Mouse (Mus musculus) c-Kit-positive CD71-negative TER-119-negative erythroid progenitor cells, embryonic 14.5 days (primary cell): ENCODE data around the gene Fxyd7.

Experiments used
- DNase-seq: peaks from one replicate; pipeline ENCODE4 v3.0.0-alpha.2; 2013; ENCODE audit warnings: low read depth

Fxyd7 gene

DNA sequence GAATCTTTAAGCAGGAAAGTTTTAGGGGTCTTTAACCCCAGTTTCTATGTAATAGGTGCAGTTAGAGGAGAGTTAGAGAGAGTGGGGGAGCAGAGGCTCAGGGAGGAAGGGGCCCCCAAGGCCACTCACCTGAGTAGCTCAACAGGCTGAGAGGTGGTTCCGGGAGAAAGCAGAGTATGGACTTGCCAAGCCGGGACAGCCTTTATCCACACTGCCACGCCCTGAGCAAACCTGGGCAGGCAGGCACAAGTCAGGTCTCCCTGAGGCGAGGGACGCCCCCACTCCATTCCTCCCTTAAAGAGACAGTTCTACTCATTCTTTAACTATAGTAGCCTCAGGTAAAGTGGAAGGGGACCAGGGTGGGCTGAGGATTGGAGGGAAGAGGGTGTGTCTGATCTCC, 25.2 kb upstream of the Fxyd7 start, which contains the start of gene Fxyd3:
TSS of gene Fxyd3 (minus strand) at position 213 of the 400 bp plus-strand sequence.
- no peak for DNase-seq

DNA sequence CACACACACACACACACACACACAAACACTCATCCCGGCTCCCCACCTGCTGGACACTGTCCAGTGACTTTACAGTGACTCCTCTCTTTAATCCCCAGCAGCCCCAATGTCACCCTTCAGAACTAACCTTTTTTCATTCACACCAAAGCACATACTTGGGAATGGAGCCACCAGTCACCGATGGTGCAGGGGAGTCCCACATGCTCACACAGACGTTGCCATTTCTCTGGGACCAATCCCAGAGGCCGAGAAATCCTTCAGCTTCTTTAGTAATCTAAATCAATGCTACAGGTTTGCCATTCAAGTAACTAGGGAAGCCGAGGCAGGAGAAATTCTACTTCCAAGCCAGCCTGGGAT, 23.4 kb upstream of the Fxyd7 start:
- no peak for DNase-seq

- DNase-seq: no peak
These were observed 22.9 kb upstream of the Fxyd7 start for GRCm38 (mm10) chr7:31074061-31074712.

DNA sequence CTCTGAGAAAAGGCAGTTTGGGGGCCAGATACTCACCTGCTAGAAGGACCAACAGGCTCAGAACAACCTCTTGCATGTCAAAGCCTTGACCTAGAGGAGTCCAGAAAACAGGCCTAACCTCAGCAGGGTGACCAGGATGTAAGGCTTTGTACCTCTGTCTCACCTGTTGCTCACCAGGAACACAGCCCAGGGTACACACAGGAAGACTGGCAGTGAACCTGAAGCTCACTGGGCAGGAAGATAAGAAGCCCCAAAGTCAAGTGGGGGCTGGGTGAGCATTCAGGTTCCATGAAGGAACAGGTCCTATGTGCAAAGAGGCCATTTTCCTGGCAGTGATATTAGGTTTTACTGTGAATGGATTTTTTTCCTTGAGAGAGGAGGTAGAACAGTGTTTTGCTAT, 22.3 kb upstream of the Fxyd7 start:
- DNase-seq: no peak

DNA sequence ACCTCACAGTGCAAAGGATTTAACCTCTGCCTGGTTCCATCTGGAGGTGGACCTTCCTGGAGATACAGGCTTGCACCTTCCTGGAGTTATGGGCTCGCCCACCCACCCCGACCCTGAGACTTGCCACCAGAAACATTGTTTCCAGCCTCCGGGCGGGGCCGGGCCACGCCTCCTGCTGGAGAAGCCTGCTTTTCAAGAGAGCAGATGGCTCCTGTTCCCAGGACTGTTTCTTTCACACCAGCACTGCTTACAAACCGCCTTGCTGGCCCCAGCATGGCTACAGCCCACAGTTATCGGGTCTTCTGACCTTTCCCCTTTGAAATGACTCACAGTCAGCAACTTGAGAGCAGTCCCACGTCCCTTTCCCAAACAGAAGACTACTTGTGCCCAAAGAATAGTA, 21.1 kb upstream of the Fxyd7 start:
- no peak for DNase-seq

DNA sequence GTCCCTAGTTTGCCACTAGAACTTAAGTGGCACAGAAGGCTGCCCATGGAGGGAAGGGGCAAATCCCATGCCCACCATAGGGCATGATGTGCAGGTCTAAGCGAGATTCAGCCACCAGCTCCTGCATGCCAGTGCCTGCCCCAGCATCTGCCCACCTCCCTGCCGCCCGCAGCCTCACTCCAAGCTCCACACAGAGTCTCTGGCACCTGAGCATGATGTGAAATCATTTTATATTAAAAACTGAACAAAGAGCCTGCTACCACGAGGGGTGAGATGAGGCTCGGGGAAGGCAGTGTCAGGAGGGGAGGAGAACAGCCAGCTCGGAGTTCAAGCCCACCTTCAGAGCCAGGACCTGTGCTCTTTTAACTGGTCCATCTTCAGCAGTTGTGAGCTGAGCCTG, 19.1 kb upstream of the Fxyd7 start:
- no peak for DNase-seq

DNA sequence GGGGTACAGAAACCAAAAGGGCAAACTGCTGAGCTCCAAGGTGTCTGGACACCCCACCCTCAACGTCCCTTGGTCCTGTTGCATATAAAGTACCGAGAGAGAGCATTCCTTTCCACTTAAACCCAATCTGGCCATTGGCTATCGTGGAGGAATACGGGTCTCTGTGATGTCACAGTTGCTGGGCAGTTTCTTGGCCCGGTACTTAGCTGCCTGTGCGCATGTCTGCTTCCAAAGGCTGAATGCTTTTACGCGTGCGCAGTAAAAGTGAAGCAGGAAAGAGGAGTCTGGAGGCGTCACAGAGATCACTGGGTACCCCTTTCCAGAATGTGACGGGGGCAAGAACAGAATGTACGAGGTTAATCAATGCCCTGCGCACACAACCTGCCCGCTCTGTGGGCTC, 18.2 kb upstream of the Fxyd7 start:
- DNase-seq: no peak

- no peak for DNase-seq
These were observed 16.6 kb upstream of the Fxyd7 start for GRCm38 (mm10) chr7:31067836-31068235.

GRCm38 (mm10) chr7:31063074-31063560, 11.8 kb upstream of the Fxyd7 start:
- DNase-seq: no peak

DNA sequence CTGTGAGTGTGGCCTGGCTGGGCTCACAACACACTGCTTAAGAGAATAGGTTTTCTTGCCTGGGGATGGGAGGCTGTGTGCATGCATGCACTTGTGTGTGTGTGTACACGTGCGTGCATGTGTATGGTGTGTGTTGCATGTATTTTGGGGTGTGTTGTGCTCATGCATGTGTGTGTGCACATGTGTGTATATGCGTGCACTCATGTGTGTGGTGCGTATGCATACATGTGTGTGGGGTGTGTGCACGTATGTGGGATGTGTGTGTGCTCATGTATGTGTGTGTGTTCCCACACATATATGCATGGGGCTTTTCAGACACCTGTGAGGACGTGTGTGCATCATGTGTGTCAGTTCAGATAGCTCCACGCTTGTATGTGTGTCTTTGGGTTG, 9.3 kb upstream of the Fxyd7 start:
- DNase-seq: no peak

DNA sequence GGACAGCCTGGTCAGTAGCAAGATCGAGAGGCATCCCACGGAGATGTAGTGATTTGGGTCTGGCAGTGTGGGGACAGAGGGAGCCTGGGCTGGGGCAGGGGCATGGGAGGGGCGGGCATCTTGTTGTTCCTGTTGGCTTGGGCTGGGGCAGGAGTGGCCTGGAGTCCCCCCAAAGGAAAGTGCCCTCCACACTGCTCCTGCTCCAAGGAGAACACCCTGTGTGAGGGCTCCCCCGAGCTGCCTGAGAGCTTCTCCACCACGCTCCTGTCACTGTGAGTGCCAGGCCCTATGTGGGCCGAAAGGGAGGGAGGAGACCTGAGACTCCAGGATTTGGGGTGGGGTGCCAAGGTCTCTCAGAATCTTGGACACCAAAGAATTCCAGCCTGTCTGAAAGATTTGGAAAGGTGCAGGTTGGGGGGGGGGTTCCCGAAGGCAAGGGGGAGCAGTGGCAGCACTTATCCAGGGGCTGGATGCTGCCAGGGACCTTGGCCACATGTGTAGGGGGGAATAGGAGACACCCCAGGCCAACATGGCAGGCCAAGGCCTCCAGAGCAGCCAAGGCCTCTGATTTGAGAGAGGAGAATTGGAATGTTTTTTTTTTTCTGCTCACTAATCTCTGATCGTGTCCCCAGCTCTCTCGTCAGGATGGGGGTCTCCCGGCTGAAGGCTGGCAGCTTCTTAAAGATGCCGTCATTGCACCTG, 8.8 kb upstream of the Fxyd7 start:
- no peak for DNase-seq

- DNase-seq: no peak
These were observed 7.8 kb upstream of the Fxyd7 start, which contains the start of gene Lgi4 for GRCm38 (mm10) chr7:31059108-31059507. TSS of gene Lgi4 (plus strand) at chr7:31059342.

- DNase-seq: no peak
These were observed 6.9 kb upstream of the Fxyd7 start for GRCm38 (mm10) chr7:31058211-31058610.

DNA sequence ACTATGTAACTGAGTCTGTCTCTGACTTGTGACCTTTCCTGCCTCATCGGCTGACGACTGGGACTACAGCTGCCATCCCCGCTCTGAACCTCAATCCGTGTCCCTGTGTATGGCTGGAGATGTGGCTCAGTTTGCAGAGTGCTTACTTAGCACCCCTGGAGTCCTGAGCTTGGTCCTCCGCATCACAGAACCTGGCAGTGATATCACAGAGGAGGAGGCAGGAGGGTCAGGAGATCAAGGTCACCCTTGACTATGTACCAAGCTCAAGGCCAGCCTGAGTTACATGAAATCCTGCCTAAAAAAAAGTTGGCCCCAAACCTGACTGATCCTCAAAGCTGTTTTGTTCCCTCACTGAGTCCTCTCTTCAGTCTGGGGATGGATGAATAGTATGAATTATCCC, 6.5 kb upstream of the Fxyd7 start:
- no peak for DNase-seq

DNA sequence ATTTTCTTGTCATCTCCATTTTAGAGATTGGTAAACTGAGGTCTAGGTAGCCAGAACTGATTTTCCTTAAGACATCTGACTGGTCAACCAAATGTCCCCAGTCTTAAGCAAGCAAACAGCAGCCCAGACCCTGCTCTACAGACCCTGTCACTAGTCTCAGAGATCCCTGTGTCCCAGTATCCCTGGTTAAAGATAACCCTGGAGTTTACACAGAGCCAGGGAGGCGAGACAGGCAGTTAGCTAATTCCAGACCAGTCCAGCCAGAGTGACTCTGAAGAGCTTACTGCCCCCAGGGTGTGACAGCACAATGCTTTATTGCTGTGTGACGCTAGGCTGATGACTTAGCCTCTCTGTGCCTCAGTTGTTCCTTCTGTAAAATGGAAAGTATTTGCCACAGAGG, 5.8 kb upstream of the Fxyd7 start, which contains the start of gene Fxyd1:
TSS of gene Fxyd1 (minus strand) at position 129 of the 400 bp plus-strand sequence.
- DNase-seq: no peak

DNA sequence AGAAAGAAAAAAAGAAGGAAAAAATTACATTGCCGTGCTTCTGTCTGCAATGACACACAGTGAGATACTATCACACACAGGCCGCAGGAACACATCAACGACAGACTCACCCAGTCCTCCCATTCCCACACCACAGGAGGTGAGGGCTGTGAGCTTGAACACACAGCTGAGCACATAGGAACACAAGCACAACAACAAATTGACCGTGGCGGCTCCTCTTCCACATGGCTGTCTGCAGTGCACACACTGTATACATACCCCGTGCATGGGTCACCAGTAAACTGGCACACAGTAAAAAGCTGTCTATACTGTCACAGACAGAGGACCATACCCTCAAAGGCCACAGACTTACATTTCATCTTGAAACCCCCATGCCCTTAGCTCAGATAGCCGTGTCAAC, 5.2 kb upstream of the Fxyd7 start:
- DNase-seq: no peak

- DNase-seq: no peak
These were observed 4.6 kb upstream of the Fxyd7 start for GRCm38 (mm10) chr7:31055883-31056282.

- DNase-seq: no peak
These were observed 4.1 kb upstream of the Fxyd7 start for GRCm38 (mm10) chr7:31055354-31055824.

GRCm38 (mm10) chr7:31054661-31055320, 3.5 kb upstream of the Fxyd7 start:
- DNase-seq: no peak

- DNase-seq: no peak
These were observed 2.7 kb upstream of the Fxyd7 start for GRCm38 (mm10) chr7:31053882-31054447.

DNA sequence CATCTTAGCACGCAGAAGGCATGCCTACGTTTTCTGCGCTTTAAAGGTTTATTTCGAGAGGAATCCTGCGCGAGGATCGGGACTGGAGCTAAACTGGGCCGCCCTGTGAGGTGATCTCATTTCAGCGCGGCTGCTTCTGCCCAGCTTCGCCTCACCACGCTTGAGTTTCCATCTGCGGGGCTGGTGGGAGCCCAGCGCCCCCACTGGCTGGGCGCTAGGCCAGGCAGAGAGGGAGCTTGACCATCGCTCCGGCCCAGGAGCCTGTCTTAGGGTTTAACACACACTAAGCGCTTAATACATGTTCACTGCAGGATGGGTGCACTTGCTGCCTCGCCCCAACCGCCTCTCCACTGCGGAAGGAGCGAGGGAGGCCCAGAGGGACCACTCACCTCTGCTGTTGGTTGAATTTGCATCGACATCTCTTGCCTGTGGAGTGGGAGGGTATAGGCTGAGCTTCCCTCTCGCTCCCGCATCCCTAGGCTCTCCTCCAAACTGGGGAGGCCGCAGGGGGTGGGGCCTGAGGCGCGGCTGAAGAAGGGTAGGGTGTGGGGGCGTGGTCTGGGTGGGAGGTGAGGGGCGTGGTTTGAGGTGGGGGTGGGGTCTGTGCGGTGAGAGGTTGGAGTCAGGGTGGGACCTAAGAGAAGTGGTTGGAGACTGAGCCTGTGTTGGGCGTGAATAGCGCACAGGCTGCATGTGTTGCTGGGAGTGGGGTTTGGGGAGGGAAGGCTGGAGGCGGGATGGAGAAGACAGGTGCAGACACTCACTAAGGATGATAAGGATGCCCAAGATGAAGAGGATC, 1.6 kb upstream of the Fxyd7 start:
- no peak for DNase-seq

DNA sequence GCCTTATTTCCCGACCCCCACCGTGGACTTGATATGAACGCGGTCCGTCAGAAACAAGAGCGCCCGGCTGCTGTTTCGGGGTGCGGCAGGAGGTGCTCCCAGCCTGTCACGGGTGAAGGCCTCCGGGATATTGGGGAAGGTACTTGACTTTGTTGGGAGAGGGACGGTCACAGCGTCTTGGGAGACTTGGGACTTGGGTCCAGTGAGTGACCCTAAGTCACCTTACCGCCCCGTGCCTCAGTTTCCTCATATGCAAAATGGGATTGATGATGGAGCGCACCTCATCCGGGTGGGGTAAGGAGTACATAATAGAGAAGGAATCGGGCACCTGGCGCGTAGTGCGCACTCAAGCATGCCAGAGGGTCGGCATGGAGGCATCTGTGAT, 976 bp upstream of the Fxyd7 start:
- no peak for DNase-seq
